ENCODE assay signal across 1 mouse cellular context in genomic region chr17:46649811-46650210, GRCm38 (mm10).
TF ChIP-seq lines count a peak whose summit lies in the region.

No protein-coding gene starts in this region.

TF ChIP-seq in CH12.LX, 34 proteins besides CTCF, POLR2A, EP300 and RAD21 (continued from another document):
- TF ChIP-seq MAZ (IDR thresholded peaks at IDR 0.05; ENCODE audit: low read depth, low read length) = no peak
- TF ChIP-seq USF1 (IDR thresholded peaks at IDR 0.05; ENCODE audit: low read depth, low read length) = no peak
- TF ChIP-seq MAX (IDR thresholded peaks at IDR 0.05; ENCODE audit: low read length) = no peak
